Mouse (Mus musculus) spleen, adult 2 months (tissue): ENCODE data around the gene Gm10643. TPM values are rescaled to one million over a fixed set of nuclear protein-coding genes. Genes with fewer than 3 reads are reported as not detected.

ENCODE experiments used
- DNase-seq, 2 experiments: peaks; one replicate each; pipeline versions ENCODE4 v3.0.0 to v3.0.0-alpha.2; 2012 to 2021; ENCODE audit warnings: low spot score in 2 of 2, low read depth in 1 of 2
- H3K27ac ChIP-seq: fragments of 200-500 bp; 2 replicates; pipeline ENCODE4 v1.5.1; 2012; ENCODE audit warnings: low read length, inconsistent platforms; ENCODE audit not compliant: insufficient read depth
- H3K27me3 ChIP-seq: fragments of 200-500 bp; 2 replicates; pipeline ENCODE4 v1.6.1; 2012; ENCODE audit warnings: mild to moderate bottlenecking, moderate library complexity, low read length, inconsistent platforms; ENCODE audit not compliant: control insufficient read depth, insufficient read depth
- H3K36me3 ChIP-seq: fragments of 200-500 bp; 2 replicates; pipeline ENCODE4 v1.6.1; 2012; ENCODE audit warnings: mild to moderate bottlenecking, low read length, inconsistent platforms; ENCODE audit not compliant: control insufficient read depth, insufficient read depth
- H3K4me1 ChIP-seq: fragments of 200-500 bp; 2 replicates; pipeline ENCODE4 v1.6.1; 2011; ENCODE audit warnings: inconsistent platforms; ENCODE audit not compliant: control insufficient read depth, insufficient read depth, insufficient read length
- H3K4me3 ChIP-seq: fragments of 200-500 bp; 2 replicates; pipeline ENCODE4 v1.5.1; 2011; ENCODE audit warnings: mild to moderate bottlenecking, inconsistent platforms; ENCODE audit not compliant: insufficient read depth, insufficient read length; ENCODE audit errors: extremely low read depth
- CTCF ChIP-seq: fragments of 200-500 bp; IDR thresholded peaks from 2 replicates; pipeline ENCODE4 v1.5.1; 2011; ENCODE audit warnings: mild to moderate bottlenecking, inconsistent platforms; ENCODE audit not compliant: insufficient read depth, insufficient read length, insufficient replicate concordance; ENCODE audit errors: extremely low read depth
- POLR2A ChIP-seq: fragments of 200-500 bp; IDR thresholded peaks from 2 replicates; pipeline ENCODE4 v1.6.1; 2011; ENCODE audit warnings: low read depth, low read length, inconsistent platforms
- WGBS: fragments of 180-500 bp; shearing (Covaris S2); methylation state at CpG from one replicate; pipeline ENCODE4 v1.1.7; 2018; 5-methylcytosine and 5-hydroxymethylcytosine counted together
- polyA plus RNA-seq: library from polyadenylated mRNA; depleted of rRNA; stranded (reverse); fragments of >200 nt; gene quantifications from 2 replicates; pipeline ENCODE4 v1.2.3, GENCODE M21; 2012; rRNA removed

Gm10643 gene
- 0.35 and 0.43 TPM in 2 replicates for polyA plus RNA-seq

DNA sequence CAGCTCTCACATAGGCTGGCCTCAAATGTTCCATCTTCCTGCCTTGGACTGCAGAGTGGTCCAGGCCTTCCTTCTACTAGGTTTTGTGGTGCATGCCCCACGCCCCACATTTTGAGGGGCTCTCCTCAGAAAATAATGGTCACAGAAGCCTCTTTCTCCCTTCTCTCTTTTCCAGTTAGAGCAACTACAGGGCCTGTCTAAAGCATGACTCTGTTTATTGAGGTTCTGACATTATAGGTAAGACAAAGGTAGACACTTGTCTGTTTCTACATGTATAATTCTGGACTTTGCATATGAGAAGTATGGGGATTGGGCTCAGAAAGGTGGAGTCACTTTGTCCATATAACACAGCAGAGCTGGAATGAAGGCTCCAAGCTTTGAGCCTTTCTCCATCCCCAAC lies at the start of gene Gm10643:
Gm10643 (minus strand) TSS at position 101 of the 400 bp plus-strand sequence.
- peak within 1 kb of the TSS; percentile 97 for H3K27ac ChIP-seq
- H3K36me3 ChIP-seq: no peaks in the 10 kb centered on the region
- TF ChIP-seq POLR2A: no peak
- TF ChIP-seq CTCF: no peak
- H3K4me1 ChIP-seq: peaks cover 20% of the 10 kb centered on the region
- WGBS: 76% methylated on average over 1 of the region's 1 CpGs
- peak within 1 kb of the TSS; percentile 70 for H3K4me3 ChIP-seq
- H3K27me3 ChIP-seq: no peaks in the 10 kb centered on the region
- DNase-seq: no peak

DNA sequence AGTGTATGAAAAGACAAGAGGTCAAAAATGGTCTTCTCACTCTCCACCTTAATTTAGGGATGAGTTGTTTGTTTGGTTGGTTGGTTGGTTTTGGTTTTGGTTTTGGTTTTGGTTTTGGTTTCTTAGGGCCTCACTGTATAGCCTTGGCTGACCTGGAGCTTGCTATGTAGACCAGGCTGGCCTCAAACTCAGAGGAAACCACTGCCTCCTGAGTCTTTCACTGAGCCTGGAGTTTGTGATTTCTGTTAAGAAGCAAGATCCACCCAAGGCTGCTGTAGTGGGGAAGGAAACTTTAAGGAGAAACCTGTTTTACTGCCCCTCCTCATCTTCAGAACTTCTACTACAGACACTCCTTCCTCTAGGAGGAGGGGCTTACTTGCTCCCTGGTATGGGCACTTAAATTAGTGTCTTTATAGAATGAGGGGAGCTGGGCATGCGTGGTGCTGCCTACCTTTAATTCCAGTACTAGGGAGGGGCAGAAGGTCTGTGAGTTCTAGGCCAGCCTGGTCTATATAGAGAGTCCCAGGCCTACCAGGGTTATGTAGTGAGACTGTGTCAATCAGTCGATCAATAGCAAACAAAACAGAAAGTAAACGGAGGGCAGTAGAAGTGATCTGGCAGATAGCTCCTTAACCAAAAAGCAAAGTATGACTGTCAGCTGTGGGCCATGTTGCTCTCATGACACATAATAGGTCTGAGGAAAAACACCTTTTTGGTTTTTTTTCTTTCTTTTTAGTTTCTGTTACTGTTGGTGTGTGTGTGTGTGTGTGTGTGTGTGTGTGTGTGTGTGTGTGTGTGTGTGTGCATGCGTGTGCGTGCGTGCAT lies 41.5 kb upstream of the Gm10643 start:
- H3K4me3 ChIP-seq: no peak overlapping the region
- peaks cover 10% of the 10 kb centered on the region; the same call in 1 of the 2 replicates for H3K4me1 ChIP-seq
- no peak overlapping the region for H3K27ac ChIP-seq
- no peak for TF ChIP-seq POLR2A
- TF ChIP-seq CTCF: no peak
- no peak for DNase-seq
- no peaks in the 10 kb centered on the region for H3K27me3 ChIP-seq
- H3K36me3 ChIP-seq: peaks cover 6% of the 10 kb centered on the region
- WGBS: 93% methylated on average over 6 of the region's 6 CpGs

DNA sequence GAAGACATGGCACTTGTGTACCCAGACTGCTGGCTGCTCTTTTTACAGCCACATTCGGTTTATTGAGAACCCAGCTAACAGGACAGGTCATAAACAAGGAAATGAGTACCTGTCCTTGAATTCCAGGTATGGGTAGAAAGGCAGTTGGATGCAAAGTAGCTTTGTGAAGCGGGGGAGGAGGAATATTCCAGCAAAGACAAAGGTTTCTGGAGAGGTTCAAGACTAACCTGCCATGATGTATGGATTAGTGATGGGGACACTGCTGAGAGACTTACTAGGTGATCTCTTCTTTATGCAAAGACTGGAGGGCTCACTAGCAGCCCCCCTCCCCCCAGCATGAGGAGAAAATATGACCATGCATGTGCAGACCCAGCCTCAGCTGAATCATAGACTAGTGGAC lies 40.7 kb upstream of the Gm10643 start:
- H3K27ac ChIP-seq: no peak overlapping the region
- WGBS: 77% methylated on average over 2 of the region's 2 CpGs

DNA sequence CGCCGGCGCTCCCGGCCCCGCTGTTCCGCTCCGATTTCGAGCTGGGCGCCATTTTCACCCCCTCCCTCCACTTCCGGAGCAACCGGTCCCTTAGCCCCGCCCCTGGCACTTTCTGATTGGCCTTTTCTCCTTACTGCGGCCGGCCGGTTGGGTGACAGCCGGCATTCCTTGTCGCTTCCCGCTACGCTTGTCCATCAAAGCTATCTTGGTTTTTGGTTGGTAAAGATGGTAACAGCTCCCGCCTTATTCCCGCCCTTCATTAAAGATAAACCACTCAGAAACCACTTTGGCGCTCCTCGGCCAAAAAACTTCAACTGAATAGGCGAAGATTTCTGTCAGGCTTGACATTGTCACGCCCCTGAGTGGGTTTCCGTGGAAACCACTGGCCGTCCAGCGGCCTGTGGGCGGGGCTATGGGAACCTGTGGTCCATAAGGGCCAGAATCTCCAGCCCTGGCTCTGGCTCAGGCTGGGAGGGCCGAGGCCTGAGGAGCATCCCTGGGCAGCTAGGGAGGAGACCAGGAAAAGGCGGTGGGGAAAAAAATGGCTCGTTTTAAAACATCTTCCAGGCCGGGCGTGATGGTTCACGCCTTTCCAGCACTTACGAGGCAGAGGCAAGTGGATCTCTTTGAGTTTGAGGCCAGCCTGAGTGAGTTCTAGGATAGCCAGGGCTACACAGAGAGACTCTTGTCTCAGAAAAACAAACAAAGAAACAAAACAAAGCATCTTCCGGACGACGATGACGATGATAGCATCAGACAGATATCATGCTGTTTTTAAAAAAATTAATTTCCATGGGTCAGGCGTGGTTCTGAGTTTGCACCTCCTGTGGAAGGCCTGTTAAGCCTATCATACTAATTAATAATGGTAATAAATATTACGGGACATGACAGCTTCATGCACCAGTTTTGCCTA lies 40.0 kb upstream of the Gm10643 start, which contains the start of gene Dcaf15:
Dcaf15 (minus strand) TSS at position 72 of the 913 bp plus-strand sequence.
- H3K27me3 ChIP-seq: no peaks in the 10 kb centered on the region
- TF ChIP-seq POLR2A: no peak
- TF ChIP-seq CTCF: no peak
- H3K4me3 ChIP-seq: peak within 1 kb of the TSS; percentile 73
- peak; percentile 99 for DNase-seq
- H3K27ac ChIP-seq: peak within 1 kb of the TSS; percentile 53
- peaks cover 10% of the 10 kb centered on the region; the same call in 1 of the 2 replicates for H3K4me1 ChIP-seq
- 13% methylated on average over 42 of the region's 42 CpGs for WGBS
- peaks cover 8% of the 10 kb centered on the region for H3K36me3 ChIP-seq

More for the DNA sequence above, 40.7 kb upstream of the Gm10643 start:
- H3K27me3 ChIP-seq: no peaks in the 10 kb centered on the region
- no peak overlapping the region for H3K4me3 ChIP-seq
- H3K4me1 ChIP-seq: peaks cover 10% of the 10 kb centered on the region; the same call in 1 of the 2 replicates
- H3K36me3 ChIP-seq: peaks cover 8% of the 10 kb centered on the region
- TF ChIP-seq CTCF: no peak
- TF ChIP-seq POLR2A: no peak
- DNase-seq: no peak

DNA sequence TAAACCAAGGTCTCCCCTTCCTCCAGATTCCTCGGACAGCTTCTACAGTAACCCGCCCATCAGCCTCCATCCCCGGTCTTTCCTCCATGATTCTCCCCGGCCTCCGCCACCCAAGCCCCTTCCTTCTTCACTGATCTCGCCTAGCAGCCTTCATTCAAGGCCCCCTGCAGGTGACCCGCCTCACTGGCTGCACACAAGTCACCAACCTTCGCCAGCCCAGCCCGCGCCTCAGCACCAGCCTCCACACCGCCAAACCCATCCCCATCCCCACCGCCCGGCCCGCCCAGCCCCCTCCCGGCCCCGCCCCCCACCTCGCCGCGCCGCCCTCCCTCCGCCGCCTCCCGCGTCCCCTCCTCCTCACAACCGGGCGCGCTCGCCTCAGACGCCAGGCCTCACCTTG lies 39.3 kb upstream of the Gm10643 start:
- H3K27ac ChIP-seq: no peak overlapping the region
- WGBS: 1% methylated on average over 13 of the region's 29 CpGs

DNA sequence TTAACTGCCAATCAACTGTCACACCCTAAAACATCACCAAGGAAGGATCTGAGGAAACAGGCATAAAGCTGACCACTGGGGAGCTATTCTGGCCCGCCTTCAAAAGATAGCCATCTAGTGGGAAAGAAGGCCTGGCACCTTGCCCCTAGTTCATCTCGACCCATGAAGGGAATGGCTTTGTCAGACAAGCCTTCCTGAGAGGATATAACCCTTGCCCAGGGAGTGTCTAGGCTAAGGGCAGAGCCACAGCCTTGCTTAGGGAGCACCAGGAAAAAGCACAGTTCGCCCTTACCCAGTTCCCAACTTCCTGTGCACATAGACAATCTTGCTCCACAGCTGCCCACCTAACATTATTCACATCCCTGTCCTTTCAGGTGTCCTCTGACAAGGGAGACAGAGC lies 38.7 kb upstream of the Gm10643 start:
- H3K4me3 ChIP-seq: peak overlapping the region; percentile 73; the same call in 1 of the 2 replicates

More for the DNA sequence above, 39.3 kb upstream of the Gm10643 start:
- Histone ChIP-seq H3K4me1 (peaks cover 10% of the 10 kb centered on the region; the same call in 1 of the 2 replicates), H3K4me3 (peak overlapping the region; percentile 73), H3K27me3 (no peaks in the 10 kb centered on the region), H3K36me3 (peaks cover 8% of the 10 kb centered on the region)
- no peak for TF ChIP-seq POLR2A
- TF ChIP-seq CTCF: 0 out of 2 replicates have a peak, but pooled peaks have one; percentile 3
- DNase-seq: peak in 1 of 2 experiments; percentile 72

More for the DNA sequence above, 38.7 kb upstream of the Gm10643 start:
- Histone ChIP-seq H3K27me3 (no peaks in the 10 kb centered on the region), H3K36me3 (peaks cover 10% of the 10 kb centered on the region), H3K4me1 (peaks cover 10% of the 10 kb centered on the region; the same call in 1 of the 2 replicates), H3K27ac (no peak overlapping the region)
- TF ChIP-seq POLR2A (no peak), CTCF (no peak)
- no peak for DNase-seq
- WGBS: 42% methylated on average over 3 of the region's 3 CpGs
